Mouse (Mus musculus) liver, postnatal 0 days (tissue): ENCODE data around the gene L3mbtl4. TPM values are rescaled to one million over a fixed set of nuclear protein-coding genes. Genes with fewer than 3 reads are reported as not detected.

ENCODE experiments used
- ATAC-seq: fragments of 200-750 bp; cut with Nextera tagmentation; 2 replicates; pipeline ENCODE4 v1.8.0; 2017; ENCODE audit warnings: mild to moderate bottlenecking, moderate library complexity
- DNase-seq: peaks from one replicate; pipeline ENCODE4 v3.0.0-alpha.2; 2016
- H3K27ac ChIP-seq: fragments of 300-500 bp; sonication (generic); 2 replicates; pipeline ENCODE4 v1.5.1; 2014; ENCODE audit warnings: antibody characterized with exemption, moderate library complexity, mild to moderate bottlenecking, low read depth
- H3K27me3 ChIP-seq: fragments of 300-500 bp; sonication (generic); 2 replicates; pipeline ENCODE4 v1.6.1; 2014; ENCODE audit warnings: low read length, control low read depth, mixed read lengths; ENCODE audit not compliant: insufficient read depth
- H3K36me3 ChIP-seq: fragments of 300-500 bp; sonication (generic); replicated peaks from 2 replicates; pipeline ENCODE4 v1.6.1; 2014; ENCODE audit warnings: mild to moderate bottlenecking, control low read depth, low read length, moderate library complexity, mixed read lengths; ENCODE audit not compliant: insufficient read depth
- H3K4me1 ChIP-seq: fragments of 300-500 bp; sonication (generic); 2 replicates; pipeline ENCODE4 v1.6.1; 2014; ENCODE audit warnings: antibody characterized with exemption, mild to moderate bottlenecking, control low read depth; ENCODE audit not compliant: insufficient read depth
- H3K4me2 ChIP-seq: fragments of 300-500 bp; sonication (generic); 2 replicates; pipeline ENCODE4 v1.6.1; 2014; ENCODE audit warnings: low read depth, mild to moderate bottlenecking, low read length, moderate library complexity, mixed read lengths
- H3K4me3 ChIP-seq: fragments of 300-500 bp; sonication (generic); 2 replicates; pipeline ENCODE4 v1.5.1; 2014; ENCODE audit warnings: low read depth, low read length
- H3K9ac ChIP-seq: fragments of 300-500 bp; sonication (generic); replicated peaks from 2 replicates; pipeline ENCODE4 v1.6.1; 2014; ENCODE audit warnings: mild to moderate bottlenecking, moderate library complexity
- H3K9me3 ChIP-seq: fragments of 300-500 bp; sonication (generic); 2 replicates; pipeline ENCODE4 v1.6.1; 2016; ENCODE audit warnings: mild to moderate bottlenecking, control low read depth, low read length, mixed read lengths
- CTCF ChIP-seq: sonication (generic); IDR thresholded peaks from 2 replicates; pipeline ENCODE4 v1.5.1; 2016; ENCODE audit warnings: antibody characterized with exemption, low read depth
- EP300 ChIP-seq: IDR thresholded peaks from 2 replicates; pipeline ENCODE4 v1.6.1; 2016; ENCODE audit warnings: antibody characterized with exemption, low read depth, mild to moderate bottlenecking
- WGBS: fragments of 180-500 bp; shearing (Covaris S2); extraction: QIAGEN DNeasy Blood & Tissue Kit; methylation state at CpG from one replicate; pipeline ENCODE4 v1.1.7; 2014; ENCODE audit not compliant: insufficient replicate concordance; 5-methylcytosine and 5-hydroxymethylcytosine counted together
- polyA plus RNA-seq: library from polyadenylated mRNA; unstranded; fragments of >200 nt; fragmentation: Nextera tagmentation; extraction: Ambion mirVana; gene quantifications from 2 replicates; pipeline ENCODE4 v1.2.1, GENCODE M21; 2015

L3mbtl4 gene
- polyA plus RNA-seq, 1 experiment from 2014 or later = not detected

DNA sequence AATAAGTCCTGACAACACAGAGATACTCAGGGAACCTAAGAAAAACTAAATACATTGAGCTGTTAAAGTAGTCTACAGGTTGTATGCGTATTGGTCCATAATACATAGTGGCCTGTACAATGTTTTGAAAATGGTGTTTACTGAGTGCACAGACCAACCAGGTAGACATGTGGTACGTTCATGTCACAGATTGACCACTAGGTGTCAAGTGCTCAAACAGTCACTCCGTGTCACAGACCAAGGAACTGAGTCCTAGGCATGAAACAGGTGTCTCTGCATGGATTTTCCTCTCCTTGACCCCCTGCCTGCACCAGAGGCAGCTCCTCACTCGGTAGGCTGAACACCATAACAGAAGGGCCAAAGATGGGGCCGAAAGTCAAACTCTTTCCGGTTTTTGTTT is 366.6 kb downstream of the L3mbtl4 start:
- Histone ChIP-seq H3K4me2 (no peak overlapping the region), H3K27me3 (no peaks in the 10 kb centered on the region), H3K9ac (no peak overlapping the region), H3K27ac (no peak overlapping the region), H3K4me1 (no peaks in the 10 kb centered on the region), H3K4me3 (no peak overlapping the region), H3K9me3 (no peaks in the 10 kb centered on the region), H3K36me3 (no peaks in the 10 kb centered on the region)
- ATAC-seq (no peak), DNase-seq (no peak)
- TF ChIP-seq EP300 (no peak), CTCF (no peak)
- WGBS = 69% methylated on average over 6 of the region's 6 CpGs

- Histone ChIP-seq H3K27ac (no peak overlapping the region), H3K27me3 (no peaks in the 10 kb centered on the region), H3K4me1 (no peaks in the 10 kb centered on the region), H3K36me3 (no peaks in the 10 kb centered on the region), H3K4me2 (no peak overlapping the region), H3K4me3 (no peak overlapping the region), H3K9ac (no peak overlapping the region), H3K9me3 (no peaks in the 10 kb centered on the region)
- DNase-seq (no peak), ATAC-seq (no peak)
- TF ChIP-seq CTCF (no peak), EP300 (no peak)
- 50% methylated on average over 5 of the region's 5 CpGs for WGBS
Measured at GRCm38 (mm10) chr17:68642521-68643088, 369.0 kb downstream of the L3mbtl4 start.

- no peak overlapping the region for H3K4me3 ChIP-seq
- TF ChIP-seq CTCF (no peak), EP300 (no peak)
- no peaks in the 10 kb centered on the region for H3K36me3 ChIP-seq
- H3K27me3 ChIP-seq = no peaks in the 10 kb centered on the region
- 54% methylated on average over 1 of the region's 1 CpGs for WGBS
- no peak overlapping the region for H3K27ac ChIP-seq
- no peak for ATAC-seq
- H3K9ac ChIP-seq = no peak overlapping the region
- DNase-seq = no peak
- no peaks in the 10 kb centered on the region for H3K9me3 ChIP-seq
- no peaks in the 10 kb centered on the region for H3K4me1 ChIP-seq
- no peak overlapping the region for H3K4me2 ChIP-seq
Measured at GRCm38 (mm10) chr17:68666528-68666927, 392.9 kb downstream of the L3mbtl4 start.

- Histone ChIP-seq H3K36me3 (no peaks in the 10 kb centered on the region), H3K27me3 (no peaks in the 10 kb centered on the region), H3K4me2 (no peak overlapping the region), H3K4me3 (no peak overlapping the region), H3K4me1 (no peaks in the 10 kb centered on the region), H3K9me3 (no peaks in the 10 kb centered on the region), H3K27ac (no peak overlapping the region), H3K9ac (no peak overlapping the region)
- WGBS = 74% methylated on average over 7 of the region's 7 CpGs
- ATAC-seq = no peak
- no peak for DNase-seq
- TF ChIP-seq EP300 (no peak), CTCF (no peak)
Measured at GRCm38 (mm10) chr17:68672088-68672504, 398.5 kb downstream of the L3mbtl4 start.

DNA sequence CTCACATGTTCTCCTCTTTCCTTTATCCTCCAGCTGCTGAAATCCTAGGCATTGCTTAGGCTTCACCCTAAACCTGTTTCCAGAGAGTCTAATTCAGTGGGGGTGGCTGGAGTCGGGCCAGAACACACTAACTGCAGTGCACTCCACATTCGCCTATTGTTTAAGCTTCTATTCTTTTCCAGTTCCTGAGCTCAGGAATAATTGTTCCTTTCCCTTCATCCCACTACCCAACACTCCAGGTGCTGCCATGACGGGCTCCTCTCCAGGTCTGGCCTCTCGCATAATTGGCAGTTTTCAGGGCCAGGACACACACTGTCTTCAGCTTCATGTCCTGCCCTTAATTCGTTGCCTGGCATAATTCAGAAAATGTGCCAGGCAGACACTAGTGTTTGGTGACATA is 437.1 kb downstream of the L3mbtl4 start:
- TF ChIP-seq CTCF = no peak
- no peak for TF ChIP-seq EP300
- no peaks in the 10 kb centered on the region for H3K27me3 ChIP-seq
- no peaks in the 10 kb centered on the region for H3K9me3 ChIP-seq
- H3K4me2 ChIP-seq = no peak overlapping the region
- H3K9ac ChIP-seq = no peak overlapping the region
- DNase-seq (no peak), ATAC-seq (no peak)
- no peaks in the 10 kb centered on the region for H3K4me1 ChIP-seq
- 64% methylated on average over 5 of the region's 5 CpGs for WGBS
- H3K36me3 ChIP-seq = no peaks in the 10 kb centered on the region
- H3K27ac ChIP-seq = no peak overlapping the region
- no peak overlapping the region for H3K4me3 ChIP-seq

GRCm38 (mm10) chr17:68711350-68711749 is 437.8 kb downstream of the L3mbtl4 start:
- ATAC-seq (no peak), DNase-seq (no peak)
- Histone ChIP-seq H3K9me3 (no peaks in the 10 kb centered on the region), H3K27ac (no peak overlapping the region), H3K9ac (no peak overlapping the region), H3K27me3 (no peaks in the 10 kb centered on the region), H3K4me3 (no peak overlapping the region), H3K4me2 (no peak overlapping the region), H3K36me3 (no peaks in the 10 kb centered on the region), H3K4me1 (no peaks in the 10 kb centered on the region)
- TF ChIP-seq CTCF = no peak
- no peak for TF ChIP-seq EP300
- 65% methylated on average over 3 of the region's 3 CpGs for WGBS

GRCm38 (mm10) chr17:68748296-68748695 is 474.7 kb downstream of the L3mbtl4 start:
- Histone ChIP-seq H3K4me1 (no peaks in the 10 kb centered on the region), H3K27ac (no peak overlapping the region), H3K36me3 (no peaks in the 10 kb centered on the region), H3K9me3 (no peaks in the 10 kb centered on the region), H3K9ac (no peak overlapping the region), H3K4me3 (no peak overlapping the region), H3K27me3 (no peaks in the 10 kb centered on the region), H3K4me2 (no peak overlapping the region)
- no peak for ATAC-seq
- 59% methylated on average over 1 of the region's 1 CpGs for WGBS
- DNase-seq = no peak
- no peak for TF ChIP-seq EP300
- no peak for TF ChIP-seq CTCF
